30 mouse cellular contexts compared by ENCODE assay signal in the genomic region with DNA sequence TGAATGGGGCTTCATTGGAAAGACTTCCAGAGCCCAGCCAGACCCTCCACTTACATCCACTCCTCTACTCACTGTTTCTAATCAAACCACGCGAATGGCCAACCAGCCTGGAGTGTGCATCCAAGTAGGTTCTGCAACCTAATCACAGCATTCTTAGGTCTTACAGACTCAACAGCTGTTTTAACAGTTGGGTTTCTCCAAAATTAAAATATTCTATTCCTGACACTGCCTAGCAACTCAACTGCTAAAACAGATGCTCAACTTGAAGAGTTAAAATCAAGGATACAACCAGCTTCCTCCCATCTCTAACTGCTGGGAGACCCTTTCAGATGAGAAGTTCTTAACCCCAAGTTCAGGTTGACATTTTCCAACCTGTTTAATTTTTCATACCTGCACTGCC.
DNase-seq lines count a peak whose midpoint lies in the region; ATAC-seq and TF ChIP-seq lines count a peak whose summit lies in the region.
"Had no signal": no experiment of that assay in that cellular context is flagged by ENCODE, and none has a peak within 500 bp of the region (broad histone marks: within the 10 kb centered on the region; RNA-seq: fewer than 3 reads in every experiment).

No protein-coding gene starts in this region.

- DNase-seq in frontal cortex, postnatal 10 days (ENCODE audit: low spot score in 2 of 2), result no peak
- DNase-seq in layer of hippocampus, adult 9-10 months (ENCODE audit: low spot score), result peak; percentile 8
- no peak for DNase-seq in layer of hippocampus, adult 2 months (ENCODE audit: low spot score in 2 of 2)
- DNase-seq in midbrain, embryonic 11.5 days (ENCODE audit: low spot score, missing footprints), result peak; percentile 2
- peak; percentile 22 to 23 for DNase-seq in layer of hippocampus, postnatal 14 days (ENCODE audit: low spot score in 2 of 2)
- DNase-seq in gastrocnemius, postnatal 4 days (ENCODE audit: low spot score in 2 of 2), result no peak
- DNase-seq: adrenal gland, postnatal 10 days; adrenal gland, postnatal 36 days; B cell, adult 2 months; cerebellum, adult 11 months; cerebellum, adult 2 months; cerebellum, adult 9-11 months; cerebellum, postnatal 25 days; gastrocnemius, postnatal 25 days; heart, postnatal 10 days; heart, postnatal 36 days had no signal

- no peaks in the 10 kb centered on the region for H3K9me3 ChIP-seq in midbrain, embryonic 11.5 days (ENCODE audit: control insufficient read depth, low read length)
- H3K9me3 ChIP-seq in midbrain, embryonic 16.5 days (replicated peaks; ENCODE audit: control insufficient read depth, low read length, poor library complexity, severe bottlenecking), result 0 out of 2 replicates have a peak, but pooled peaks cover 3% of the 10 kb centered on the region
- H3K9me3 ChIP-seq: embryonic facial prominence, embryonic 15.5 days; forebrain, embryonic 12.5 days; forebrain, embryonic 15.5 days; G1E; heart, embryonic 12.5 days; heart, embryonic 15.5 days; hindbrain, embryonic 10.5 days; hindbrain, embryonic 13.5 days had no signal

- no peak overlapping the region for H3K4me2 ChIP-seq in midbrain, embryonic 11.5 days
- no peak overlapping the region for H3K4me2 ChIP-seq in midbrain, embryonic 16.5 days (ENCODE audit: low read length)
- H3K4me2 ChIP-seq: embryonic facial prominence, embryonic 12.5 days; embryonic facial prominence, embryonic 15.5 days; forebrain, embryonic 12.5 days; forebrain, embryonic 15.5 days; heart, embryonic 12.5 days; heart, embryonic 15.5 days; hindbrain, embryonic 13.5 days had no signal

- no peaks in the 10 kb centered on the region for H3K36me3 ChIP-seq in midbrain, embryonic 11.5 days (ENCODE audit: control insufficient read depth, insufficient read depth, low read length)
- H3K36me3 ChIP-seq in midbrain, embryonic 16.5 days (ENCODE audit: control insufficient read depth, insufficient read depth, low read length), result no peaks in the 10 kb centered on the region
- H3K36me3 ChIP-seq: embryonic facial prominence, embryonic 12.5 days; embryonic facial prominence, embryonic 15.5 days; forebrain, embryonic 12.5 days; forebrain, embryonic 15.5 days; G1E; heart, embryonic 12.5 days; heart, embryonic 15.5 days; hindbrain, embryonic 10.5 days; hindbrain, embryonic 13.5 days had no signal

- ATAC-seq in frontal cortex, adult (ENCODE audit: low TSS enrichment), result peak; percentile 64
- ATAC-seq in midbrain, embryonic 11.5 days (ENCODE audit: low FRiP score), result no peak
- no peak for ATAC-seq in midbrain, embryonic 16.5 days
- ATAC-seq: forebrain, embryonic 15.5 days; hindbrain, embryonic 16.5 days; Patski had no signal

- no peak overlapping the region for H3K4me3 ChIP-seq in layer of hippocampus, adult 2 months
- no peak overlapping the region for H3K4me3 ChIP-seq in midbrain, embryonic 11.5 days (ENCODE audit: low read depth, low read length)
- H3K4me3 ChIP-seq in midbrain, embryonic 16.5 days (ENCODE audit: low read depth, low read length), result no peak overlapping the region
- H3K4me3 ChIP-seq: embryonic facial prominence, embryonic 12.5 days; embryonic facial prominence, embryonic 15.5 days; forebrain, embryonic 12.5 days; forebrain, embryonic 15.5 days; heart, embryonic 12.5 days; heart, embryonic 15.5 days; hindbrain, embryonic 10.5 days; hindbrain, embryonic 13.5 days had no signal

- TF ChIP-seq CTCF in layer of hippocampus, adult 2 months (conservative IDR thresholded peaks at IDR 0.05), result no peak

- H3K27me3 ChIP-seq in midbrain, embryonic 11.5 days (ENCODE audit: control insufficient read depth, insufficient read depth, low read length), result no peaks in the 10 kb centered on the region
- H3K27me3 ChIP-seq in midbrain, embryonic 16.5 days (ENCODE audit: control insufficient read depth, insufficient read depth, low read depth, low read length), result no peaks in the 10 kb centered on the region
- H3K27me3 ChIP-seq: CH12.LX; embryonic facial prominence, embryonic 12.5 days; embryonic facial prominence, embryonic 15.5 days; forebrain, embryonic 12.5 days; forebrain, embryonic 15.5 days; heart, embryonic 12.5 days; heart, embryonic 15.5 days; hindbrain, embryonic 13.5 days; Patski had no signal

- 69% methylated on average over 2 of the region's 2 CpGs for WGBS in midbrain, embryonic 11.5 days
- WGBS in midbrain, embryonic 16.5 days, result 74% methylated on average over 2 of the region's 2 CpGs

- no peak overlapping the region for H3K9ac ChIP-seq in midbrain, embryonic 11.5 days (ENCODE audit: low read length)
- no peak overlapping the region for H3K9ac ChIP-seq in midbrain, embryonic 16.5 days (ENCODE audit: low read depth, low read length)
- H3K9ac ChIP-seq: embryonic facial prominence, embryonic 12.5 days; embryonic facial prominence, embryonic 15.5 days; forebrain, embryonic 12.5 days; forebrain, embryonic 15.5 days; heart, embryonic 12.5 days; heart, embryonic 15.5 days; hindbrain, embryonic 13.5 days had no signal

- peaks cover 4% of the 10 kb centered on the region; the same call in 1 of the 2 replicates for H3K4me1 ChIP-seq in midbrain, embryonic 11.5 days (ENCODE audit: control insufficient read depth, insufficient read depth, low read length)
- peaks cover 10% of the 10 kb centered on the region for H3K4me1 ChIP-seq in midbrain, embryonic 16.5 days (ENCODE audit: control insufficient read depth, insufficient read depth, low read length)
- H3K4me1 ChIP-seq: embryonic facial prominence, embryonic 12.5 days; embryonic facial prominence, embryonic 15.5 days; forebrain, embryonic 15.5 days; hindbrain, embryonic 10.5 days; hindbrain, embryonic 13.5 days had no signal

- no peak overlapping the region for H3K27ac ChIP-seq in layer of hippocampus, adult 2 months
- H3K27ac ChIP-seq in midbrain, embryonic 11.5 days (ENCODE audit: low read depth, low read length), result no peak overlapping the region
- H3K27ac ChIP-seq in midbrain, embryonic 16.5 days (ENCODE audit: low read length), result no peak overlapping the region
- H3K27ac ChIP-seq: embryonic facial prominence, embryonic 12.5 days; embryonic facial prominence, embryonic 15.5 days; forebrain, embryonic 12.5 days; forebrain, embryonic 15.5 days; heart, embryonic 15.5 days; hindbrain, embryonic 10.5 days; hindbrain, embryonic 13.5 days had no signal

Comparison
In these comparisons a context has a peak if more than half of its experiments do, and no peak if none do; other contexts are left out.
1. DNase-seq: peak in layer of hippocampus, adult 9-10 months (single experiment), midbrain, embryonic 11.5 days (single experiment) and layer of hippocampus, postnatal 14 days (2 of 2); none in frontal cortex, postnatal 10 days (0 of 2), layer of hippocampus, adult 2 months (0 of 2) and gastrocnemius, postnatal 4 days (0 of 2).